Mouse (Mus musculus): ENCODE measurements around the gene Rbm33.
A peak's percentile ranks its signal among the peaks of the same experiment; 100 is the strongest.

Gene Rbm33

GRCm38 (mm10) chr5:28464361-28465098 lies 147.6 kb downstream of the Rbm33 start:
- DNase-seq, result peak; percentile 72

DNA sequence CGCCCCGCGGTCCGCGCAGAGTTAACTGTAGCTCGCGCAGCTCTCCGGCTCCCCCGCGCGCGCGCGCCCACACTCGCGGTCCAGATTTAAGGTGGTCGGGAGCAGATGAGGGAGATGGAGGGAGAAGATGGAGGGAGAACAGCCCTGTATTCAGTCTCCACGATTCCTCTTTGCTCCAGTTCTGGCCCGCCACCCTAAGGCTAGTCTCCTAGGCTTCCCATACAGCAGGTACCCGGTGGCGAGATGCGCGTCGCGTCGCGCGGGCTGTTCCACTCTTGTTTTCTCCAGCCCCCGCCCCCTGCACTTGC lies 148.1 kb downstream of the Rbm33 start:
- peak; percentile 57 for DNase-seq

- peak; percentile 58 for DNase-seq
These were observed 148.6 kb downstream of the Rbm33 start for GRCm38 (mm10) chr5:28465526-28465925.

DNA sequence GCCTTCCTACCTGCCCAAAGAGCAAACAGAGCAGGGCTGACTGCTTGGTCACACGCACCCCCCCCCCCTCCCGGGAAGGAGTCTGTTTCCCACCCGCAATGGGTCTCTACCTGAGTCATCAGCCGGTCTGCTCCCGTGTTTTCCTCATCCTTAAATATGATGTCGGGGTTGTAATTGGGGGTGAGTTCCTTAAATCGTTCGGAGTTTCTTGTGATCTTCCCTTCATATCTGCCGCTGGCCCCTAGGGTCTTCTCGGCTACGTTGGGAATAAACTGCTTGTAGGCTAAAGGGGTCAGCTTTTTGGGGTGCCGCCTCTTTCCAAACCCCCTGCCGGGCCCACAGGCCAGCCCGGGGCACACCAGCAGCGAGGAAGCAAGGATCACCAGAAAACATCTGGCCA lies 149.4 kb downstream of the Rbm33 start:
- DNase-seq, result no peak

DNA sequence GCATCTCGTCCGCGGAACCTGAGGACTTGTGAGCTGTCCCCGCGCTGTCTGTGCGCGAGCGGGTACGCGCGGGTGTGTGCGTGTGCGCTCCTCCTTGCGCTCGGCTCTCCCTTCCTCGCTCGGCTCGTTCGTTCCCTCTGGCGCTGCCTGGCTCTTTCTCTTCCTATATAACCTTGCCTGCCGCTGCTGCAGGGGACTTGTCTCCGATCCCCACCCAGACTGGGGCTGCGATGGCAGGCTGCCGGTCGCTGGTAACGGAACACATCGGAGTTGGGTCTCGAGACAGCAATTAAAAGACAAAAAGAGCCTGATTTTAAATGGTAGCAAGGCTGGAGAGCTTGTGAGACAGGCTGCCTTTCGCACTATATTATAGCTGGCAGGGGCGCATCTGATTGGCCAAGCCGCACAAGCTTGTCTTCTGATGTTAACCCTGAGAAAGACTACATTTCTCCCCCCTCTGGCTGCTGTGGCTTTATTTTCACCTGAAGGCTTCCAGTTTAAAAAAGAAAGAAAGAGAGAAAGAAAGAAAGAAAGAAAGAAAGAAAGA lies 149.9 kb downstream of the Rbm33 start, which contains the start of gene Shh:
Gene Shh (minus strand): TSS at position 497 of the 547 bp plus-strand sequence.
- DNase-seq, result no peak
